Mouse (Mus musculus) heart, embryonic 16.5 days (tissue): ENCODE results near the gene Cacna2d2. TPM values are rescaled to one million over a fixed set of nuclear protein-coding genes. Genes with fewer than 3 reads are reported as not detected.

Experiments
- ATAC-seq: fragments of 200-750 bp; cut with Nextera tagmentation; replicated peaks from 2 replicates; pipeline ENCODE4 v1.8.0; 2017; ENCODE audit warnings: moderate number of reproducible peaks; ENCODE audit not compliant: insufficient read depth, low FRiP score; ENCODE audit errors: extremely low read depth
- H3K27ac ChIP-seq: fragments of 300-500 bp; sonication (generic); 2 replicates; pipeline ENCODE4 v1.5.1; 2014; ENCODE audit warnings: mild to moderate bottlenecking, low read length, control low read depth, moderate library complexity
- H3K27me3 ChIP-seq: fragments of 300-500 bp; sonication (generic); 2 replicates; pipeline ENCODE4 v1.6.1; 2014; ENCODE audit warnings: low read length, mixed read lengths; ENCODE audit not compliant: control insufficient read depth, insufficient read depth
- H3K36me3 ChIP-seq: fragments of 300-500 bp; sonication (generic); 2 replicates; pipeline ENCODE4 v1.6.1; 2014; ENCODE audit not compliant: control insufficient read depth, insufficient read depth
- H3K4me1 ChIP-seq: fragments of 300-500 bp; sonication (generic); 2 replicates; pipeline ENCODE4 v1.6.1; 2014; ENCODE audit warnings: low read length, mixed read lengths; ENCODE audit not compliant: control insufficient read depth, insufficient read depth
- H3K4me2 ChIP-seq: fragments of 300-500 bp; sonication (generic); 2 replicates; pipeline ENCODE4 v1.6.1; 2014; ENCODE audit warnings: low read depth, mild to moderate bottlenecking, control low read depth, low read length
- H3K4me3 ChIP-seq: fragments of 300-500 bp; sonication (generic); 2 replicates; pipeline ENCODE4 v1.5.1; 2014; ENCODE audit warnings: mild to moderate bottlenecking, control low read depth, low read length
- H3K9ac ChIP-seq: fragments of 300-500 bp; sonication (generic); 2 replicates; pipeline ENCODE4 v1.6.1; 2014; ENCODE audit warnings: low read length, control low read depth
- H3K9me3 ChIP-seq: fragments of 300-500 bp; sonication (generic); replicated peaks from 2 replicates; pipeline ENCODE4 v1.6.1; 2016; ENCODE audit warnings: low read length; ENCODE audit not compliant: control insufficient read depth
- WGBS: fragments of 180-500 bp; shearing (Covaris S2); extraction: QIAGEN DNeasy Blood & Tissue Kit; methylation state at CpG from one replicate; pipeline ENCODE4 v1.1.7; 2014; 5-methylcytosine and 5-hydroxymethylcytosine counted together
- polyA plus RNA-seq: library from polyadenylated mRNA; unstranded; fragments of >200 nt; fragmentation: Nextera tagmentation; extraction: Ambion mirVana; gene quantifications from 2 replicates; pipeline ENCODE4 v1.2.1, GENCODE M21; 2015

Gene Cacna2d2
- polyA plus RNA-seq, 1 experiment from 2014 or later = 2.6 TPM

DNA sequence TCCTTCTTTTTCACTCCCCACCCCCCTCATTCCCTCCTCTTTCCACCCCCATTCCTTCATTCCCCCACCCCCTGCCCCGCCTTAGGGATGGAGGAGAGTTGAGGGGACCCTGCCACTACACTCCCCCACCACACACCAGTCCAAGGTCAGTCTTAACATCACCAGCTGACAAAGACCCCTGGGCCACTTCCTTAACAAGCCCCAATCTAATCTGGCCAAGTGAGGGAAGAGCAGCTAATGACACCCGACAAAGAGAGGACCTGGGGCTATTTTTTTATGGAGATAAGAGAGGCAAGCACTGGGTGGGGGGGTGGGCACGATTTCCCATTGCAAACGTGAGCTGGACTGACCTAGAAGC is 29.3 kb upstream of the Cacna2d2 start:
- Histone ChIP-seq H3K9me3 (no peaks in the 10 kb centered on the region), H3K36me3 (no peaks in the 10 kb centered on the region), H3K4me2 (no peak overlapping the region), H3K4me3 (no peak overlapping the region), H3K27ac (no peak overlapping the region), H3K9ac (no peak overlapping the region), H3K27me3 (0 out of 2 replicates have a peak, but pooled peaks cover 3% of the 10 kb centered on the region), H3K4me1 (peaks cover 15% of the 10 kb centered on the region)
- WGBS = 14% methylated on average over 4 of the region's 4 CpGs
- no peak for ATAC-seq

DNA sequence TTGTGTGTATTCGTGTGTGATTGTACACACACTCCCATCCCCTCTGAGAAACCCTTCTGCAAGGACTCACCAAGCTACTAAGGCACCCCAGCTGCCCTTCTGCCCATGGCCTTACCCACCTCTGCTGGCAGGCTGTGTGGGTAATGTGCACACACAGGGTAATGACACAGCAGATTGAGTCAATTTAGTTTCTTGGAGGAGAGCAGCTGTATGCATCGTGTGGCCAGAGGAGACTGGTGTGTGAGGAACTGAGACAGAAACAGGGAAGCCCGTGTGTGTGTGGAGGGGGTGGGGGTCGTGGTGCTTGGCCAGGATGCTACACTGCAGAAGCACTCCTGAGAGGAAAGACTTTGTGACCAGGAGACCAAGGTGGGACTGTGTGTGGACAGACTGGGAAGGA is 27.0 kb upstream of the Cacna2d2 start:
- no peak for ATAC-seq
- Histone ChIP-seq H3K4me2 (no peak overlapping the region), H3K36me3 (no peaks in the 10 kb centered on the region), H3K9ac (no peak overlapping the region), H3K4me1 (peaks cover 15% of the 10 kb centered on the region), H3K27me3 (peaks cover 16% of the 10 kb centered on the region), H3K27ac (no peak overlapping the region), H3K9me3 (no peaks in the 10 kb centered on the region), H3K4me3 (no peak overlapping the region)
- 54% methylated on average over 4 of the region's 4 CpGs for WGBS

DNA sequence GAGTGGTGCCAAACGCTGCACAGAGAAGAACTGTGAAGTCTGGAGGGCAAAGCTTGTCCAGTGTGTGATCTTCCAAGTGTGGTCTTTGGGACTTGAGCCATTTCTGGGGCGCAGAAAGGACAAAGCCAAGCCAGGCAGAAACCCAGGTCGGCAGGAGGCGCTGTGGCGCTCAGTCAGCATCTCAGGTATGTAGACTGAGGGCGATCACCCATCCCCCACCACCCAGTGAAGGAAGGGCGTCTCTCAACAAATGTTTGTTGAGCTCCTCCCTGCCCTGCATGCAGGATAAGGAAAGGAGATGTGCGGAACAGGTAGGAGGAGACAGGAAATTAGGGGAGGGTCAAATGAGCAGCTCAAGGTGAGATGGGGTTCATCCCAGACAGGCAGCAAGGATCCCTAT is 24.8 kb upstream of the Cacna2d2 start:
- Histone ChIP-seq H3K27me3 (peaks cover 36% of the 10 kb centered on the region), H3K4me2 (no peak overlapping the region)

DNA sequence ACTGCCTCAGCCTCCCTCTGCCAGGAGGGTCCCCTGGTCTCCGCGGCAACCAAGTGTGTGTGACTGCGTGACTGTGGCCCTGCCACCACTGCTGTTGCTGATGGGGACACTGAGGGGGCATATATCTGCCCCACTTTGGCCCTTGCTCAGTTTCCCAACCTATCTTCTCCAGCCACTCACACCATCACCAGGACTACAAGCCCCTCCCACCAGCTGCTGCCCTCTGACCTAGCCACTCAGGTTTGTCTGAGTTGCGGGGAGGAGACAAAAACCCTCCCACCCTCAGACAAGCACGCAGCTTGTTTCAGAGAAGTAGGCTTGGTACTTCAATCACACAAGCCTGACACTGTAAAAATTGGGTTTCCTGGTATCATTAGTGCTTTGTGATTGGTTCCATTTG is 24.0 kb upstream of the Cacna2d2 start:
- Histone ChIP-seq H3K4me3 (no peak overlapping the region), H3K9me3 (no peaks in the 10 kb centered on the region), H3K27ac (no peak overlapping the region), H3K27me3 (peaks cover 43% of the 10 kb centered on the region), H3K4me2 (no peak overlapping the region), H3K36me3 (no peaks in the 10 kb centered on the region), H3K9ac (no peak overlapping the region), H3K4me1 (0 out of 2 replicates have a peak, but pooled peaks cover 9% of the 10 kb centered on the region)
- WGBS = 25% methylated on average over 5 of the region's 5 CpGs
- ATAC-seq = no peak

More for the DNA sequence above, 24.8 kb upstream of the Cacna2d2 start:
- Histone ChIP-seq H3K36me3 (no peaks in the 10 kb centered on the region), H3K9ac (no peak overlapping the region), H3K4me3 (no peak overlapping the region), H3K4me1 (peaks cover 14% of the 10 kb centered on the region), H3K9me3 (no peaks in the 10 kb centered on the region), H3K27ac (no peak overlapping the region)
- ATAC-seq = no peak
- 9% methylated on average over 8 of the region's 8 CpGs for WGBS

DNA sequence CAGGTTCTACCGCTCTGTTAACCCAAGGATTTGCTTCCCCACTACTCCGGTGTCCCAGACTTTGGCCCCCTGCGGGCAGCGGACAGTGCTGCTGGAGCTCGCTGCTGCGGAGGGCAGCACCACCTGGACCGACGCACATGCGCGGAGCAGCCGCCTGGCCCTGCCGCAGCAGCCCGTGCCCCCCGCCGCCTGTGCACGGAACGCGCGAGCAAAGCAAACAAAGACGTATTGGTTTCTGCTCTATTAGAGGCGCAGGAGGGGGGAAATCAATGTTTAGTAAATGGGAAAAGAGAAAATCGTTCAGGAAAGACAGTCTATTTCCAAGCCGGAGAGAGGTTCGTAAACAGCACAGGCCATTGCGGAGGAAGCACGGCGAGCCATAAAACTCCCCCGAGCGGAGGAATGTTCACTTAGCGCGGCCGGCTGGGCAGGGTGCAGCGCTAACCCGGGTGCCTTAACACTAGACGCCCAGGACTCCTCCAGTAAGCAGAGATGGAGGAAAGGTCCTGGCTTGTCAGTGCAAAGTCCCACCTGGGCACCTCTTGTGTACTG is 21.4 kb upstream of the Cacna2d2 start:
- H3K4me2 ChIP-seq = peak overlapping the region; percentile 75
- H3K4me3 ChIP-seq = peak overlapping the region; percentile 54
- peaks cover 67% of the 10 kb centered on the region for H3K27me3 ChIP-seq
- H3K4me1 ChIP-seq = 0 out of 2 replicates have a peak, but pooled peaks cover 4% of the 10 kb centered on the region
- H3K27ac ChIP-seq = no peak overlapping the region
- no peak overlapping the region for H3K9ac ChIP-seq
- WGBS = under 1% methylated on average over 35 of the region's 35 CpGs
- H3K36me3 ChIP-seq = no peaks in the 10 kb centered on the region
- H3K9me3 ChIP-seq = no peaks in the 10 kb centered on the region
- no peak for ATAC-seq

DNA sequence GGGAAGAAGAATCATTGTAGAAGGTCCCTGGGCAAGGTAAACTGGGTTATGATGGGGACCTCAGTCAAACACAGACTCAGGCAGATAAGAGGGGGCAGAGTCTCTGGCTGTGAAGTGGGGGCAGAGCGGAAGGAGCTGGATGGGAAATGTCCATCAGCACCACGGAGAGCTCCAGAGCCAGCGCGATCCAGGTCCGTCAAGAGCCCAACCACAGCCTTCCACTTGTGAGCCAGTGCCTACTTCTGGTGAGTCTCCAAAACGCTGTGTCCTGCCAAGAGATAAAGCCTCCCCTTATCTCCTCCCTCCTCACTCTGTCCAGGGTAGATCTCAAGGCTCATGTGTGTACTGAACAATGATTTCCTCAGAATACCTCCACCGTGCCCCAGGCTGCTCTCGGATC is 17.7 kb upstream of the Cacna2d2 start:
- peak; percentile 58; the same call in 1 of the 2 replicates for ATAC-seq
- Histone ChIP-seq H3K4me3 (no peak overlapping the region), H3K4me2 (no peak overlapping the region), H3K4me1 (0 out of 2 replicates have a peak, but pooled peaks cover 4% of the 10 kb centered on the region), H3K27me3 (peaks cover 73% of the 10 kb centered on the region), H3K36me3 (no peaks in the 10 kb centered on the region), H3K27ac (no peak overlapping the region), H3K9ac (no peak overlapping the region), H3K9me3 (no peaks in the 10 kb centered on the region)
- WGBS = 3% methylated on average over 8 of the region's 8 CpGs

DNA sequence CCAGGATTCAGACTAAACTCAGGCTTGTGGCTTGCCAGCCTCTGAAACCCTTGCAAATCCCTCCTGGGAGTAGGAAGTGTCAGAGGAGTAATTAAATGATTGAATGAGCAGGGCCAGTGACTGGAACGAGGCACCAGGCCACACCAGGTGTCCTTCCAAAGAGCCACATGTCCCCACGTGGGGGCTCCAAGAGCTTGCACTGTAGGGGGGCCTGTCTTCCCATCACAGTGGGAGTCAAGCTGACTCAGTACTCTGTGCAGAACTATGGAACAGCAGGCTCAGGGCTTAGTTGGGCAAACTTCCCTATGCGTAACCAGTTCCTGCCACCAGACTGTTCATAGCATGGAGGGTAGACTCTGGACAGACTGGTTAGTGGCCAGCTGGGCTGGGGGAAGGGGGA is 15.0 kb upstream of the Cacna2d2 start:
- no peaks in the 10 kb centered on the region for H3K4me1 ChIP-seq
- H3K4me2 ChIP-seq = no peak overlapping the region
- no peaks in the 10 kb centered on the region for H3K9me3 ChIP-seq
- peaks cover 51% of the 10 kb centered on the region for H3K27me3 ChIP-seq
- H3K36me3 ChIP-seq = no peaks in the 10 kb centered on the region
- no peak overlapping the region for H3K9ac ChIP-seq
- no peak overlapping the region for H3K27ac ChIP-seq
- 39% methylated on average over 3 of the region's 3 CpGs for WGBS
- ATAC-seq = no peak
- H3K4me3 ChIP-seq = no peak overlapping the region

DNA sequence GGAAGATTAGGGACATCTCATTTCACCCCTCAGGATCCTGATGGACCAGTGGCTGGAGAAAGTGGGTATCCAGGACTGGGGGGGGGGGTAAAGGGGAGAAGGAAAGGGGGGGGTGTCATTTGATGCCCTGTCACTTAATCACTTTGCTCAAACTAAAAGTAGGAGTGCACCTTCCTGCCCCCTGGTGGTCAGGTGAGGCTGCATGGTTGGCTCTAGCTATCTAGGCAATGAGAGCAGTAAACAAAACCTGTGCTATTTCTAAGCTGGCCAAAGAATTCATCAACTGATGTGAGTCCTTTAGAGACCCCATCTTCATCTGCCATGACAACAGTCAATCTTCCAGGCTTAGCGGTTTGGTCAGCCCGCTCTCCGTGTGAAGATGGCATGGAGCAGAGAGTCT is 12.7 kb upstream of the Cacna2d2 start:
- WGBS = 60% methylated on average over 3 of the region's 3 CpGs
- Histone ChIP-seq H3K9ac (no peak overlapping the region), H3K9me3 (no peaks in the 10 kb centered on the region), H3K27me3 (peaks cover 30% of the 10 kb centered on the region), H3K4me3 (no peak overlapping the region), H3K27ac (no peak overlapping the region), H3K36me3 (no peaks in the 10 kb centered on the region), H3K4me1 (no peaks in the 10 kb centered on the region), H3K4me2 (no peak overlapping the region)
- ATAC-seq = no peak

DNA sequence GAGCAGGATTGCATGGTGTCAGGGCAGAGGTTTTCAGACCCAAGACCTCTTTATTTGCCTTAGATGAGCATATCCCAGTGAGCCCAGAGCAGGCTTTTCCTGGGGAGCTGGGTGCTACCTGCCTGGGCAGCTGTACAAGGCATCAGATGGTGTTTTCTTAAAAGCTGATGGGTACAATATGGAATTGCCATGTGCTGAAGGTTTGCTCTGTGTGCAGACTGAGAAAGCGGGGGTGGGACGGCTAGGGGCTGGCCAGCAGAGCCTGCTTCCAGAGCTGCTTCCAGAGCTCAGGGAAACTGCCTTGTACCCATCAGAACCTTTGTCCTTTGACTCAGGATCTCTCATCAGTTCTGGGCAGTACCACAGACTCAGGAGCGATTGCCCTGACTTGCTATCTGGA is 11.7 kb upstream of the Cacna2d2 start:
- WGBS = 81% methylated on average over 3 of the region's 3 CpGs
- no peak overlapping the region for H3K4me2 ChIP-seq
- H3K4me1 ChIP-seq = no peaks in the 10 kb centered on the region
- H3K4me3 ChIP-seq = no peak overlapping the region
- H3K9me3 ChIP-seq = no peaks in the 10 kb centered on the region
- no peaks in the 10 kb centered on the region for H3K36me3 ChIP-seq
- H3K9ac ChIP-seq = no peak overlapping the region
- H3K27me3 ChIP-seq = peaks cover 21% of the 10 kb centered on the region
- no peak for ATAC-seq
- H3K27ac ChIP-seq = no peak overlapping the region
